Mouse (Mus musculus): ENCODE measurements at regions not wholly inside any gene's neighbourhood (a gene's known extent, or its start where the extent isn't known, plus 50 kb on each side); places are given as distances from the start of the nearest gene placed in this dataset.

DNA sequence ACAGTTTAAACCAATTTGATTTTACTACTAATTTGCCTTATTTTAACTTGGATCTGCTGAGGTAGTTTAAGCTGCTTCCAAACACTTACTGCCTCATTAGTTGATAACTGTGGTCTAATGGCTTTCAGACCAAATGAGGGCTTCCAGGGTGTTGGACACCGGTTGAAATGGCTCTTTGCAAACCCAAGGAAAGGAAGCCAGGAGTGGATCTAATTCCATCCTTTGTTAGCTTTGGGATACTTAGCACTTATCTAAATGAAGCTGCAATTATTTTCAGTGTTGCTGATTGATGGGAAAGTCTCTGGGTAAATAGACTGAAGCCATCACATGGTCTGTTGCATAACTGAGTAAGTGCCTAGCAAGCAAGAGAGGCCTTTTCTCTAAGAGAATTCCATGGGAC lies 148.4 kb upstream of the Sel1l start:
- H3K27me3 ChIP-seq (replicated peaks): no peaks in the 10 kb centered on the region
- no peaks in the 10 kb centered on the region for H3K9me3 ChIP-seq
- H3K4me3 ChIP-seq: no peak overlapping the region
- H3K27ac ChIP-seq: no peak overlapping the region
- no peak for ATAC-seq (ENCODE audit: low FRiP score, low read depth)
- WGBS: 18% methylated on average over 1 of the region's 1 CpGs
- H3K4me1 ChIP-seq: no peaks in the 10 kb centered on the region
- H3K36me3 ChIP-seq: no peaks in the 10 kb centered on the region
- H3K4me2 ChIP-seq (replicated peaks): no peak overlapping the region
- H3K9ac ChIP-seq: no peak overlapping the region

- H3K4me3 ChIP-seq: no peak overlapping the region
- H3K9ac ChIP-seq: no peak overlapping the region
- H3K27me3 ChIP-seq (replicated peaks): no peaks in the 10 kb centered on the region
- H3K4me2 ChIP-seq (replicated peaks): no peak overlapping the region
- ATAC-seq (ENCODE audit: low FRiP score, low read depth): no peak
- no peaks in the 10 kb centered on the region for H3K4me1 ChIP-seq
- no peak overlapping the region for H3K27ac ChIP-seq
- H3K36me3 ChIP-seq: no peaks in the 10 kb centered on the region
- WGBS: 22% methylated on average over 2 of the region's 2 CpGs
- H3K9me3 ChIP-seq: no peaks in the 10 kb centered on the region
Measured at GRCm38 (mm10) chr12:91995545-91995944, 146.6 kb upstream of the Sel1l start.

- 87% methylated on average over 4 of the region's 4 CpGs for WGBS
- Histone ChIP-seq H3K9me3 (no peaks in the 10 kb centered on the region), H3K9ac (no peak overlapping the region), H3K27ac (no peak overlapping the region), H3K27me3 (replicated peaks) (no peaks in the 10 kb centered on the region), H3K36me3 (no peaks in the 10 kb centered on the region), H3K4me3 (no peak overlapping the region), H3K4me1 (no peaks in the 10 kb centered on the region), H3K4me2 (replicated peaks) (no peak overlapping the region)
- ATAC-seq (ENCODE audit: low FRiP score, low read depth): no peak
Measured at GRCm38 (mm10) chr12:91986448-91986847, 137.5 kb upstream of the Sel1l start.

DNA sequence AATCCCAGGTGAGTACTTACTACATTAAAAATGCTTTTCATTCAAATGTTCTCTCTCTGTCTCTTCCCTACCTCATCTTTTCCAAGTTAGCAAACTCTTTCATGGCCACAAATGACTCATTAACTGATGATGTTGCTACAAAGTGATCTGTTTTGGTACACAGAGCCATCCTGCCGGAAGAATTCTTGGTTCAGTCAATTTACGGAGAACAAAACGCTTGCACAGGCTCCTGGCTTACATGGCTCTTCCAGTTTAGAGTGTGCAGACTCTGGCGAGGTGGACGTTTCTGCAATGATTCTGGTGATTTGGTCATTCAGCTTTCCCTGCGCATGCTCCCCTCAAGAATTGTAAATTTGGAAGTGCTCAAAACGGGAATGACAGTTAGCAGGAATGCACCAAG lies 131.4 kb upstream of the Sel1l start:
- H3K36me3 ChIP-seq: no peaks in the 10 kb centered on the region
- ATAC-seq (ENCODE audit: low FRiP score, low read depth): no peak
- 71% methylated on average over 7 of the region's 7 CpGs for WGBS

GRCm38 (mm10) chr12:91971045-91971444 lies 122.1 kb upstream of the Sel1l start:
- Histone ChIP-seq H3K9me3 (no peaks in the 10 kb centered on the region), H3K27ac (no peak overlapping the region), H3K9ac (no peak overlapping the region), H3K4me2 (replicated peaks) (no peak overlapping the region), H3K36me3 (no peaks in the 10 kb centered on the region), H3K4me3 (no peak overlapping the region), H3K27me3 (replicated peaks) (no peaks in the 10 kb centered on the region), H3K4me1 (no peaks in the 10 kb centered on the region)
- ATAC-seq (ENCODE audit: low FRiP score, low read depth): no peak
- WGBS: 72% methylated on average over 1 of the region's 1 CpGs

More for the DNA sequence above, 131.4 kb upstream of the Sel1l start:
- H3K4me3 ChIP-seq: no peak overlapping the region
- H3K27me3 ChIP-seq (replicated peaks): no peaks in the 10 kb centered on the region
- no peak overlapping the region for H3K4me2 ChIP-seq (replicated peaks)
- no peak overlapping the region for H3K27ac ChIP-seq
- H3K4me1 ChIP-seq: no peaks in the 10 kb centered on the region
- no peak overlapping the region for H3K9ac ChIP-seq
- no peaks in the 10 kb centered on the region for H3K9me3 ChIP-seq

DNA sequence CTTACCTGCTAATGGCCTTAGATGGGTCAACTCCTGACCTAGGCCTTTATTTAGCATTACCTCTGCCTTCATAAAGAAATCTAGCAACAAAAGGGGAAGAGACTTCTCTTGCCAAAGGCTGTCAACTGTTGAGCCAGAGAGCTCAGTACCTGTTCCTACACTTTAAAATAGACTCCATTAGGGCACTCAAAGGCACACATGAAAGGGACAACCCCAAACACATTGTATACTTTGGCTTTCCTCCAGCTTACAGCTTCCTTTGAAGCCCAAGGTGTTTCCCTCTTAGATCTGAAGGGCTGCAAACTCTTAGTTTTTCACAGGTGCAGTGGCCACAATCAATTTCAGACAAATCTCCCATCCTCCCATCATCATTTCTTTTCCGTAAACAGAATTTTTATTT lies 117.0 kb upstream of the Sel1l start:
- Histone ChIP-seq H3K9me3 (no peaks in the 10 kb centered on the region), H3K27me3 (replicated peaks) (no peaks in the 10 kb centered on the region), H3K36me3 (no peaks in the 10 kb centered on the region), H3K4me1 (no peaks in the 10 kb centered on the region), H3K4me3 (no peak overlapping the region), H3K27ac (no peak overlapping the region), H3K9ac (no peak overlapping the region), H3K4me2 (replicated peaks) (no peak overlapping the region)
- ATAC-seq (ENCODE audit: low FRiP score, low read depth): no peak
- WGBS: 78% methylated on average over 1 of the region's 1 CpGs

DNA sequence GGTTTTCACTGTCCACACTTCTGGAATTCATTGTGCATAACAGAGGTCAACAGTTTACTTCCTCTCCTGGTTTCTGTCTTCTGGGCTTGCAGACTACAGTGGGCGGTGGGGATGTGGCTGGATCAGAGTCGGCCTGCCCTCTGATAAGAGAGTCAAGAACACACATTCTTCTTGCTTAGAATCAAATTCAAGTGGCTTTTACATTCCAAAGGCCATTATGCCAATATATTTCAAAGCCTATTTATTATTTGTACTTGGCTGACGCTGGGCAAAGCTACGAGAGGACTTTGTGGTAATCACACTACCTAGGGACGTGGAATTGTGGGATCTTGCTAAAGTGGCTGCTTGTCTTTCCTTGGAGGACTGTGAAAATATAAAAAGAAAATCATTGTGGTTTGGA lies 114.3 kb upstream of the Sel1l start:
- Histone ChIP-seq H3K9me3 (no peaks in the 10 kb centered on the region), H3K4me1 (no peaks in the 10 kb centered on the region), H3K9ac (no peak overlapping the region), H3K36me3 (no peaks in the 10 kb centered on the region), H3K27me3 (replicated peaks) (no peaks in the 10 kb centered on the region), H3K4me2 (replicated peaks) (no peak overlapping the region), H3K4me3 (no peak overlapping the region), H3K27ac (no peak overlapping the region)
- no peak for ATAC-seq (ENCODE audit: low FRiP score, low read depth)
- WGBS: 86% methylated on average over 5 of the region's 5 CpGs

GRCm38 (mm10) chr12:91958086-91958485 lies 109.1 kb upstream of the Sel1l start:
- no peaks in the 10 kb centered on the region for H3K36me3 ChIP-seq
- H3K4me3 ChIP-seq: no peak overlapping the region
- H3K27ac ChIP-seq: no peak overlapping the region
- no peaks in the 10 kb centered on the region for H3K4me1 ChIP-seq
- H3K9ac ChIP-seq: no peak overlapping the region
- no peaks in the 10 kb centered on the region for H3K27me3 ChIP-seq (replicated peaks)
- H3K9me3 ChIP-seq: no peaks in the 10 kb centered on the region
- no peak overlapping the region for H3K4me2 ChIP-seq (replicated peaks)
- no peak for ATAC-seq (ENCODE audit: low FRiP score, low read depth)
- 79% methylated on average over 4 of the region's 4 CpGs for WGBS

- ATAC-seq (ENCODE audit: low FRiP score, low read depth): no peak
- Histone ChIP-seq H3K4me1 (no peaks in the 10 kb centered on the region), H3K4me2 (replicated peaks) (no peak overlapping the region), H3K36me3 (no peaks in the 10 kb centered on the region), H3K27me3 (replicated peaks) (no peaks in the 10 kb centered on the region), H3K9ac (no peak overlapping the region), H3K9me3 (no peaks in the 10 kb centered on the region), H3K27ac (no peak overlapping the region), H3K4me3 (no peak overlapping the region)
- 76% methylated on average over 3 of the region's 3 CpGs for WGBS
Measured at GRCm38 (mm10) chr12:91956411-91956810, 107.5 kb upstream of the Sel1l start.

- H3K27ac ChIP-seq: no peak overlapping the region
- H3K9ac ChIP-seq: no peak overlapping the region
- WGBS: 73% methylated on average over 8 of the region's 8 CpGs
- no peaks in the 10 kb centered on the region for H3K9me3 ChIP-seq
- no peaks in the 10 kb centered on the region for H3K27me3 ChIP-seq (replicated peaks)
- ATAC-seq (ENCODE audit: low FRiP score, low read depth): no peak
- no peaks in the 10 kb centered on the region for H3K4me1 ChIP-seq
- no peak overlapping the region for H3K4me2 ChIP-seq (replicated peaks)
- H3K36me3 ChIP-seq: no peaks in the 10 kb centered on the region
- H3K4me3 ChIP-seq: no peak overlapping the region
Measured at GRCm38 (mm10) chr12:91948602-91949167, 99.7 kb upstream of the Sel1l start.

- WGBS: 82% methylated on average over 3 of the region's 3 CpGs
- H3K9ac ChIP-seq: no peak overlapping the region
Measured at GRCm38 (mm10) chr12:91947998-91948397, 99.0 kb upstream of the Sel1l start.

DNA sequence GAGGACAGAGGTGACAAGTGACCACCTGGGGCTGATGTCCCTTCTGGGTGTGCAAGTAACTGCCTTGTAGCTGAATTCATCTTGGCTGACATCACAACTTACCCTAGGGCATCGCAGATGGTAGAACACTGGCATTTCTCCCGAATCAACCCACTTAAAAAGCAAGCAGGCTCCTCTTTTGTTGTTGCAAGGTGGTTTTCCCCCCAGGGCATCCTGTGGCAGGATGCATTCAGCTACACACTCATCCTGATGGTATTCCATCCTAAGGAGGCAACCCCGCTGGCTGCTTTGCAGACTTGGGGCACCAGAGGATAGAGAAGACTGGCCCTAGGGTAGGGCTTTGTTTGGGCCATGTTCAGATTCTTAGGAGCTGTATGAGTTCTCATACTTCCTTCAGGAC lies 97.6 kb upstream of the Sel1l start:
- H3K4me3 ChIP-seq: no peak overlapping the region
- ATAC-seq (ENCODE audit: low FRiP score, low read depth): no peak
- 87% methylated on average over 3 of the region's 3 CpGs for WGBS

More at GRCm38 (mm10) chr12:91947998-91948397, 99.0 kb upstream of the Sel1l start:
- H3K27me3 ChIP-seq (replicated peaks): no peaks in the 10 kb centered on the region
- H3K4me2 ChIP-seq (replicated peaks): no peak overlapping the region
- no peak overlapping the region for H3K4me3 ChIP-seq
- H3K27ac ChIP-seq: no peak overlapping the region
- H3K9me3 ChIP-seq: no peaks in the 10 kb centered on the region
- no peak for ATAC-seq (ENCODE audit: low FRiP score, low read depth)
- no peaks in the 10 kb centered on the region for H3K36me3 ChIP-seq
- H3K4me1 ChIP-seq: no peaks in the 10 kb centered on the region

DNA sequence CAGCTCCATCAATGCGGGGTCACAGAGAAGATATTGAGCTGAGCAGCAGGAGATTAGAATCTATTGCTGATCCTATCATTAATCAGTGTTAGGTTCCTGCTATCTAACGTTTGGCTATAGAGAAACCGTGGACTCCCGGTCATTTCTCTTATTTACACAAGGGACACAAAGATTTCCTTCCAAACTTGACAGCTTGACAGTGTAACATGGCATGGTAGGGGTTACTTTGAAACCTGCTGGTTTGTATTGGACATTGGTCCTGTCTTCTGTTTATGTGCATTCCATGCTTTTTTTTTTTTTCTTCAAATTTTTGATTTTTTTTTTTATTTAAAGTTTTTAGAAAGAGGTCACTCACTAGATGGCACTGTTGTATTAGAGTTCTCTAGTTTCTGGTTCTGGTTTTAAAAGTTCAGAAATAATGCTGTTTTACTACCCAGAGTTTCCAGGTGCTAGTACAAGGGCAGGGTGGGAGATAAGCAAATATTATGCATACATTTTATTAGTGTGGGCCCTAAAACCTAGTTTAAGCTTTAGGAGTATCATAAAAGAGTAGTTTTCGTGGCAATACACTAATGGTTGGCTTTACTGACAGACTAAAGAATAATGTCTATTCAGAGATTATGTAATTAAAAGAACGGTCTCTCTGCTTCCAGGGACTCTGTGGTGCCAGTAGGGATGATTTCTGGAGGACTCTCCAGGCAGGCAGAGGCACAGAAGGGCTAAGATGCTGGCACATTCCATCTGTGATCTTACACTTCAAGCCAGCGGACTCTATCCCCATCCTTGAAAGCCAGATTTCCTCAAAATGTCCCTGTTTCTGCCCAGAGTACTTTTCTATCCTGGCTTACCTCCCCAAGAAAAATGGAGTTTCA lies 83.8 kb upstream of the Sel1l start:
- 49% methylated on average over 7 of the region's 7 CpGs for WGBS
- ATAC-seq (ENCODE audit: low FRiP score, low read depth): no peak
- Histone ChIP-seq H3K27ac (no peak overlapping the region), H3K27me3 (replicated peaks) (no peaks in the 10 kb centered on the region), H3K36me3 (no peaks in the 10 kb centered on the region), H3K9ac (no peak overlapping the region), H3K4me1 (no peaks in the 10 kb centered on the region), H3K9me3 (no peaks in the 10 kb centered on the region), H3K4me3 (no peak overlapping the region), H3K4me2 (replicated peaks) (no peak overlapping the region)

More for the DNA sequence above, 97.6 kb upstream of the Sel1l start:
- Histone ChIP-seq H3K4me2 (replicated peaks) (no peak overlapping the region), H3K27ac (no peak overlapping the region), H3K9me3 (no peaks in the 10 kb centered on the region), H3K27me3 (replicated peaks) (no peaks in the 10 kb centered on the region), H3K9ac (no peak overlapping the region), H3K36me3 (no peaks in the 10 kb centered on the region), H3K4me1 (no peaks in the 10 kb centered on the region)
